Mouse (Mus musculus) lung, embryonic 15.5 days (tissue): Measurements from ENCODE around the gene Nudt7. TPM values are rescaled to one million over a fixed set of nuclear protein-coding genes. Genes with fewer than 3 reads are reported as not detected.

ENCODE experiments used
- ATAC-seq: fragments of 200-750 bp; cut with Nextera tagmentation; 2 replicates; pipeline ENCODE4 v1.8.0; 2017; ENCODE audit warnings: moderate number of reproducible peaks, borderline replicate concordance; ENCODE audit not compliant: low FRiP score, low TSS enrichment; ENCODE audit errors: extremely low read depth
- H3K27ac ChIP-seq: fragments of 300-500 bp; sonication (generic); 2 replicates; pipeline ENCODE4 v1.5.1; 2015; ENCODE audit warnings: moderate library complexity, mild to moderate bottlenecking, inconsistent platforms
- H3K27me3 ChIP-seq: fragments of 300-500 bp; sonication (generic); 2 replicates; pipeline ENCODE4 v1.6.1; 2015; ENCODE audit warnings: inconsistent platforms
- H3K36me3 ChIP-seq: fragments of 300-500 bp; sonication (generic); 2 replicates; pipeline ENCODE4 v1.6.1; 2015; ENCODE audit warnings: inconsistent platforms
- H3K4me1 ChIP-seq: fragments of 300-500 bp; sonication (generic); 2 replicates; pipeline ENCODE4 v1.6.1; 2015; ENCODE audit warnings: inconsistent platforms
- H3K4me2 ChIP-seq: fragments of 300-500 bp; sonication (generic); 2 replicates; pipeline ENCODE4 v1.6.1; 2015; ENCODE audit warnings: inconsistent platforms, mild to moderate bottlenecking, moderate library complexity
- H3K4me3 ChIP-seq: fragments of 300-500 bp; sonication (generic); 2 replicates; pipeline ENCODE4 v1.5.1; 2015; ENCODE audit warnings: mild to moderate bottlenecking, inconsistent platforms
- H3K9ac ChIP-seq: fragments of 300-500 bp; sonication (generic); 2 replicates; pipeline ENCODE4 v1.6.1; 2015; ENCODE audit warnings: inconsistent platforms
- H3K9me3 ChIP-seq: fragments of 300-500 bp; sonication (generic); 2 replicates; pipeline ENCODE4 v1.6.1; 2016; ENCODE audit warnings: inconsistent platforms
- WGBS: fragments of 180-500 bp; shearing (Covaris S2); methylation state at CpG from one replicate; pipeline ENCODE4 v1.1.7; 2015; 5-methylcytosine and 5-hydroxymethylcytosine counted together
- polyA plus RNA-seq: library from polyadenylated mRNA; unstranded; fragments of >200 nt; fragmentation: Nextera tagmentation; extraction: Ambion mirVana; gene quantifications from 2 replicates; pipeline ENCODE4 v1.2.1, GENCODE M21; 2015

Gene Nudt7
- polyA plus RNA-seq: 19.0 and 20.7 TPM in 2 replicates

DNA sequence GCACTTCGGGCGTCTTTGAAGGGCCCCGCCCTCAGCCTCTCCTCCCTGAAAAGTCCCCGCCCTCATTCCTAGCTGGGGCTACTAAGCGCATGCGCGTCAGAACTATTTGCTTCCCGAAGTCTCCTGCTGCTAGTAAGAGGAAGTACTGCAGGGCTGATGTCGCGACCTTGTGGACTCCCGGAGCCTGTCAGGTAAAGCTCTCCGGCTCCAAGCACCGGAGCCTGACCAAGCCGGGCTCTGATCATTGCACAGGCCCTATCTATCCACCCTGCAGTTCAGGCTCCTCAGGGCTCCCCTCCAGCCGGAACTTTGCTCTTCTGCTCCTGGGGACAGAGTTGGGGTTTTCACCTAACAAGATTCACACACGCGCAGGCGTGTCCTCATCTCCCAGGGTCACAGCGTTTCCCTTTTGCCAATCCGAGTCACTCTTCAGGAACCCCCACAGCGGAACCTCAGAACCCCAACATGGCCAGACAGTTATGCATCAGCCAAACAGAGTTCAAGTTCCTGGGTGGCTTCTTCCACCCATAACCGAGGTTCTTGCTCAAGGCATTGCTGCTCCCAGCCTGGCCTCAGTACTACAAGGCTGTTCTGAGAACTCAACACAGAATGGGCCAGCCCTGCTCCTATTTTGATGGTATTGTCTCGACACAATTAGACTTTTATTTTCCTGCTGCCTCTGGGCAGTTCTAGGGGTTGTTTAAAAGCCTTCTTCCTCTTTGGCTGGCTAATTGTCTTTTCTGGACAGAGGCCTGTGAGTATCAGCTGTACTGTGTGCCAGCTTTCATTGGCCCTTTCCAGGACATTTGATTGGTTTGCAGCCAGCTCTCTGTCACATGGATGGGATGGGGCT, at the start of gene Nudt7:
Gene Nudt7, plus strand, starts transcription at position 48 of the 853 bp plus-strand sequence.
- WGBS: 2% methylated on average over 23 of the region's 23 CpGs
- Histone ChIP-seq H3K4me1 (peaks cover 9% of the 10 kb centered on the region), H3K9ac (peak within 1 kb of the TSS; percentile 56), H3K27me3 (no peaks in the 10 kb centered on the region), H3K4me2 (peak within 1 kb of the TSS; percentile 76), H3K4me3 (peak within 1 kb of the TSS; percentile 63), H3K9me3 (no peaks in the 10 kb centered on the region), H3K36me3 (no peaks in the 10 kb centered on the region), H3K27ac (peak within 1 kb of the TSS; percentile 62)
- peak; percentile 94 for ATAC-seq

GRCm38 (mm10) chr8:114087932-114088331, 45.4 kb upstream of the Nudt7 start:
- no peak overlapping the region for H3K9ac ChIP-seq
- H3K4me1 ChIP-seq: no peaks in the 10 kb centered on the region
- no peaks in the 10 kb centered on the region for H3K27me3 ChIP-seq
- no peak overlapping the region for H3K4me2 ChIP-seq
- H3K9me3 ChIP-seq: no peaks in the 10 kb centered on the region
- H3K36me3 ChIP-seq: no peaks in the 10 kb centered on the region
- WGBS: 57% methylated on average over 4 of the region's 4 CpGs
- H3K4me3 ChIP-seq: no peak overlapping the region
- ATAC-seq: no peak
- H3K27ac ChIP-seq: no peak overlapping the region

DNA sequence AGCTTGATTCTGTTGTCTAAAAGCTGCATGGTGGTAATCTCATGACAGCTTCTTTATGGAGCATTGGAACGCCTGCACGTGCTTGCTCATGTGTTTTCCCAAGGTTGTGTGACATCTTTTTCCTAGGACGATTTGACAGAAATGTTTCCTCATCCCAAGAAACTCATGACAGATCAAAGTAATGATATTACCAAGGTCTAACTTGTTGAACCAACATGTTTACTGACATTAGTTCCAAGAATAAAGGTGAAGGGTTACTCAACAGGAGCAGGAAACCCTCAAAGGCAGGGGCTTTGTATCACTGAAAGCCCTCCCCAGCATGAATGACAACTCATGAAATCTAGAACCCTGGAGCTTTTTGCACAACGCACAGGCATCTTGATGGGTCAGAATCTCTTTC, 42.6 kb upstream of the Nudt7 start:
- Histone ChIP-seq H3K4me3 (no peak overlapping the region), H3K27ac (no peak overlapping the region), H3K36me3 (no peaks in the 10 kb centered on the region), H3K27me3 (no peaks in the 10 kb centered on the region), H3K9me3 (no peaks in the 10 kb centered on the region), H3K9ac (no peak overlapping the region), H3K4me2 (no peak overlapping the region), H3K4me1 (no peaks in the 10 kb centered on the region)
- 81% methylated on average over 4 of the region's 4 CpGs for WGBS
- no peak for ATAC-seq

DNA sequence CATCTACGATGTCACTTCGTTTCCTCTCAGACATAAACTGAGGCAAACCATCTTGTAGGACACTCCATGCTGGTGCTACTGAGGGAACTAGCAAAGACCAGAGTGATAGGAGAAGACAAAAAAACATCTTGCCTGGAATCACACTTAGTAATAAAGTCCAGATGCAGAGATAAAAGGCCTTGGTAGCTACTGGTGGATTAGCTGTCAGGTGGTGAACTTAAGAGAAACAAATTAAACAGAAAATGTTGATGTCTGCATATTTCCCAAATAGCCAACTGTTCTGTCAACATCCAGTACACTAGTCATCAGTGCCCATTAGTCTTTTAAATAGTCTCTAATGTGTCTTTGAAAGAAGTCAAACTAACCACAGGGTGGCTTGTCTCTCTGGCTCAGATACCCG, 40.0 kb upstream of the Nudt7 start:
- H3K9me3 ChIP-seq: no peaks in the 10 kb centered on the region
- WGBS: 79% methylated on average over 3 of the region's 3 CpGs
- no peak overlapping the region for H3K4me3 ChIP-seq
- no peaks in the 10 kb centered on the region for H3K36me3 ChIP-seq
- no peaks in the 10 kb centered on the region for H3K4me1 ChIP-seq
- no peak overlapping the region for H3K4me2 ChIP-seq
- no peaks in the 10 kb centered on the region for H3K27me3 ChIP-seq
- no peak overlapping the region for H3K27ac ChIP-seq
- H3K9ac ChIP-seq: no peak overlapping the region
- ATAC-seq: no peak

GRCm38 (mm10) chr8:114094526-114094925, 38.8 kb upstream of the Nudt7 start:
- no peak overlapping the region for H3K27ac ChIP-seq
- no peaks in the 10 kb centered on the region for H3K9me3 ChIP-seq
- H3K27me3 ChIP-seq: no peaks in the 10 kb centered on the region
- no peak overlapping the region for H3K4me3 ChIP-seq
- H3K36me3 ChIP-seq: no peaks in the 10 kb centered on the region
- no peaks in the 10 kb centered on the region for H3K4me1 ChIP-seq
- ATAC-seq: no peak
- no peak overlapping the region for H3K4me2 ChIP-seq
- WGBS: 86% methylated on average over 4 of the region's 4 CpGs
- no peak overlapping the region for H3K9ac ChIP-seq

DNA sequence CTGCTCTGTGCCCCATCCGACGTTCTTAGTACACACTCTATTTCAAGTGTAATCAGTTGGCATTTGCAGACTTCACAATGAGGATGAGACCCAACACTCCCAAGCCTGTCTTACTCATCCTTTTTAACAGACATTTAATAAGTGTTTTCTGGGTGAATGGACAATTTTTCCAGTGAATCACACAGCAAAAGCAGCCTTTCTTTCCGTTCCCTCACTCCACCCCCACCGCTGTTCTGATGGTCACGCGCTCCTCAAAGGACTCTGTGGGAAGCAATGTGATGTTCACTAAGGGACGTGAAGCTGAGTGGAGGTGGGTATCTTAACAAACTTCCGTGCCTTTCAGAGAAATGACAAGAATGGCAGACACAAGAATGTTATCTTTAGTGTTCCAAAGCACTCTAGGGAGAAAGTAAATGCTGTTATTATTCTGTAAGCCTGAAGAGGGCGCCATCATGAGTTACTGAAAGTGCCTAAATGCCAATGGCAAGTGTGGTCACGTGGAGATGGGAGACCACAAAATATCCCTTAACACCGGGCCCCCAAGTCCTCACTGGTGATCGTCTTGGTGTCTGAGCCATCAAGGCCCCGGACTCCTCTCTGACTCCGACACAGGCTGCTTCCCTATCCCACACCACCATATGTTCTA, 32.7 kb upstream of the Nudt7 start:
- 80% methylated on average over 14 of the region's 14 CpGs for WGBS
- Histone ChIP-seq H3K4me1 (no peaks in the 10 kb centered on the region), H3K4me2 (no peak overlapping the region), H3K9me3 (no peaks in the 10 kb centered on the region), H3K27me3 (no peaks in the 10 kb centered on the region), H3K4me3 (no peak overlapping the region), H3K9ac (no peak overlapping the region), H3K27ac (no peak overlapping the region), H3K36me3 (no peaks in the 10 kb centered on the region)
- ATAC-seq: no peak

GRCm38 (mm10) chr8:114103401-114103800, 30.0 kb upstream of the Nudt7 start:
- Histone ChIP-seq H3K27ac (no peak overlapping the region), H3K9me3 (no peaks in the 10 kb centered on the region), H3K4me3 (no peak overlapping the region), H3K36me3 (no peaks in the 10 kb centered on the region), H3K4me2 (no peak overlapping the region), H3K27me3 (no peaks in the 10 kb centered on the region), H3K4me1 (no peaks in the 10 kb centered on the region), H3K9ac (no peak overlapping the region)
- 70% methylated on average over 7 of the region's 7 CpGs for WGBS
- no peak for ATAC-seq

GRCm38 (mm10) chr8:114105971-114106370, 27.4 kb upstream of the Nudt7 start:
- Histone ChIP-seq H3K27me3 (no peaks in the 10 kb centered on the region), H3K4me1 (no peaks in the 10 kb centered on the region), H3K9ac (no peak overlapping the region), H3K4me3 (no peak overlapping the region), H3K36me3 (no peaks in the 10 kb centered on the region), H3K27ac (no peak overlapping the region), H3K4me2 (no peak overlapping the region), H3K9me3 (no peaks in the 10 kb centered on the region)
- WGBS: 81% methylated on average over 5 of the region's 5 CpGs
- ATAC-seq: no peak

- no peak overlapping the region for H3K27ac ChIP-seq
- no peak overlapping the region for H3K9ac ChIP-seq
- no peak overlapping the region for H3K4me2 ChIP-seq
- no peaks in the 10 kb centered on the region for H3K9me3 ChIP-seq
- no peaks in the 10 kb centered on the region for H3K36me3 ChIP-seq
- H3K4me1 ChIP-seq: no peaks in the 10 kb centered on the region
- no peaks in the 10 kb centered on the region for H3K27me3 ChIP-seq
- WGBS: 66% methylated on average over 20 of the region's 20 CpGs
- H3K4me3 ChIP-seq: no peak overlapping the region
- no peak for ATAC-seq
Observed at GRCm38 (mm10) chr8:114109365-114110140, 23.8 kb upstream of the Nudt7 start.

DNA sequence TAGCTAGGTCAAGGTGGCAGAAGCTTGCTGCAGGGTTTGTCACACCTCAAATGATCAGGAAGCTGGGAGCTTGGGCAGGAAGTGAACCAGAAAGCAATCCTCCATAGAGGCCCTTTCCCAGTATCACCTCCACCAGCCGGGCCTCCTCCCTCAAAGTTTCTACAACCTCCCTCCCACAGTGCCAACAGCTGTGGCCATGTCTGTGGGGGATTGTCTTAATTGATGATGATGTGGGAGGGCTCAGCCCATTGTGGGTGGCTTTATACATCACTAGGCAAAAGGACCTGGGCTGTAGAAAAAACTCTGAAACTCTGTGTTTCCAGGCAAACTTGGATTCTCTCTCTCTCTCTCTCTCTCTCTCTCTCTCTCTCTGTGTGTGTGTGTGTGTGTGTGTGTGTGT, 18.3 kb upstream of the Nudt7 start:
- no peak overlapping the region for H3K9ac ChIP-seq
- H3K4me3 ChIP-seq: no peak overlapping the region
- 65% methylated on average over 1 of the region's 1 CpGs for WGBS
- H3K27ac ChIP-seq: no peak overlapping the region
- no peaks in the 10 kb centered on the region for H3K27me3 ChIP-seq
- no peaks in the 10 kb centered on the region for H3K4me1 ChIP-seq
- ATAC-seq: no peak
- H3K9me3 ChIP-seq: no peaks in the 10 kb centered on the region
- H3K4me2 ChIP-seq: no peak overlapping the region
- H3K36me3 ChIP-seq: no peaks in the 10 kb centered on the region

DNA sequence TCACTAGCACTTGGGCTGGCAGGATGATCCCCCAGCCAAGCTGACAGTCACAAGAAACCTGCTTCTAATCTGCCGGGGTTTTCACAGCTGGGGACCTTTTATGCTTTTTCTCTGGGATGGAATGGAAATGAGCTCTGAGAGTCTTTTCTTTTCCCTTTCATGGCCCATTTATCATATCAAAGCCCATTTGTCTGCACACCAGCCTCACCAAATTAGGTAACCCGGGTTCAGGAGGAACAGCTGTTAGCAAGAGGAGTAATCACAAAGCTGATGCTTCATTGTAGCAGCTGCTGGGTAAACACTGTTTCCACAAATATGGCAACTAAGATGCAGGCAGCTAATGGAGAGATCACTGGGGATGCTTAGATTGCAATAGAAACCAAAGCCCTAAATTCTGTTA, 17.3 kb upstream of the Nudt7 start:
- no peak overlapping the region for H3K4me2 ChIP-seq
- no peaks in the 10 kb centered on the region for H3K36me3 ChIP-seq
- 10% methylated on average over 2 of the region's 2 CpGs for WGBS
- no peak overlapping the region for H3K4me3 ChIP-seq
- H3K27me3 ChIP-seq: no peaks in the 10 kb centered on the region
- ATAC-seq: no peak
- H3K9me3 ChIP-seq: no peaks in the 10 kb centered on the region
- H3K9ac ChIP-seq: no peak overlapping the region
- no peaks in the 10 kb centered on the region for H3K4me1 ChIP-seq
- no peak overlapping the region for H3K27ac ChIP-seq

- H3K27me3 ChIP-seq: no peaks in the 10 kb centered on the region
- H3K9ac ChIP-seq: no peak overlapping the region
- H3K4me3 ChIP-seq: no peak overlapping the region
- H3K4me1 ChIP-seq: no peaks in the 10 kb centered on the region
- H3K27ac ChIP-seq: no peak overlapping the region
- no peaks in the 10 kb centered on the region for H3K9me3 ChIP-seq
- H3K36me3 ChIP-seq: no peaks in the 10 kb centered on the region
- no peak for ATAC-seq
- no peak overlapping the region for H3K4me2 ChIP-seq
Observed at GRCm38 (mm10) chr8:114117439-114117838, 15.9 kb upstream of the Nudt7 start.
